Mouse (Mus musculus): ENCODE results near the gene Trub2.
A peak's percentile ranks its signal among the peaks of the same experiment; 100 is the strongest.
"Not testable (repeated sequence)": the region's sequence is repeated elsewhere in the genome, so short reads cannot be mapped to it uniquely, and the experiment has no call there.

Trub2 gene

GRCm38 (mm10) chr2:29787937-29788681, at the start of gene Trub2:
Trub2 (minus strand) TSS chr2:29788502.
- DNase-seq: peak; percentile 92

GRCm38 (mm10) chr2:29835391-29835899, 47.1 kb upstream of the Trub2 start:
- DNase-seq: no peak

DNA sequence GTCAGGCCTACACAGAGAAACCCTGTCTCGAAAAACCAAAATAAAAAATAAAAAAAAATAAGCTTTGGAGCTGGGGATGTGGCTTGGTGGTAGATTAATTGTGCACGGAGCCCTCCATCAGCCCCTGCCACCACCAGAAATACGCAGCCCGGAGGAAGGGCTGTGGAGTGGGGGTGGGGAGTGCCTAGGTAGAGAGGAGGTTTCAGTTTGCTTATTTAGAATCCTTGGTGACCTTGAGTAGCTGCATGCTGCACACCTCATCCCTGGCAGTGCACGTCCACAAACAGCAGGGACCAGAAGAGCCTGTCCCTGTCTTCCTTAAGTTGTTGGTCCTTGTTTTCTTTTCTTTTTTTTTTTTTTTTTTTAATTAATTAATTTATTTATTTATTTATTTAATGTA, 45.5 kb upstream of the Trub2 start:
- DNase-seq: no peak

- no peak for DNase-seq
Measured at GRCm38 (mm10) chr2:29831106-29831505, 42.8 kb upstream of the Trub2 start.

- DNase-seq: no peak
Measured at GRCm38 (mm10) chr2:29827709-29828024, 39.4 kb upstream of the Trub2 start.

DNA sequence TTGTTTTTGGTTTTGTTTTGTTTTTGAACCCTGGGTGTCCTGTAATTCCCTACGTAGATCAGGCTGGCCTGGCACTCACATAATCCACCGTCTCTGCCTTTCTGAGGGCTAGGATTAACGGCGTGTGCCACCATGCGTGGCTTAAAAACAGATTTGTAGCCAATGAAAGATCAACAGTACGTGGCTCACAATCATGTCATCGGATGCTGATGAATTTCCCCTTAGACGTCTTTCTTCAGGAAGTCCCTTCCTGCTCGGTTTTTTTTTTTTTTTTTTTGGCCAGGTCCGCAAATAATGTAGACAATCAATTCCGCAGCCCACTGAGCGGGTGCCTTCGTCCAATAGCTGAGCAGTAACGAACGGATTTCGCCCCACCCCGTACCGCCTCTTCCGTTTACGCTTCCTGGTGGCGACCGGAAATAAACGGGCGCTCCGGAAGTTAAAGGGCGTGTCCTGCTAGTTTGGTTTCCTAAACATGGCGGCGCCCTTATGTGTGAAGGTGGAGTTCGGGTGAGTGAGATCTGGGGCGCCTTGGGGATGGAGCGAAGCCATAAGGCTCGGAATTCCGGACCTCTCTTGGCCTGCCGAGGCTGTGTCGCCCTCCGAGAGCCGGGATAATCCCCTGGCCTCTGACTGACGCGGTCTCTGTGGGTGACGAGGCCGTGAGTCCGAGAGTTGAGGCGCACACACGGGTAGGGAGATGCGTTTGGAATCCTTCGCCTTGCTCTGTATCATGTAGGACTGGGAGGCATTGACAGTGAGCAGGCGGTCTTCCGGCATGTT, 38.8 kb upstream of the Trub2 start:
- peak; percentile 93 to 96 for DNase-seq

GRCm38 (mm10) chr2:29826318-29826925, 38.1 kb upstream of the Trub2 start:
- DNase-seq: no peak

GRCm38 (mm10) chr2:29820025-29820817, 31.9 kb upstream of the Trub2 start, which contains the start of gene Urm1:
Urm1 (plus strand) TSS chr2:29820075.
- peak; percentile 72 to 80 for DNase-seq

DNA sequence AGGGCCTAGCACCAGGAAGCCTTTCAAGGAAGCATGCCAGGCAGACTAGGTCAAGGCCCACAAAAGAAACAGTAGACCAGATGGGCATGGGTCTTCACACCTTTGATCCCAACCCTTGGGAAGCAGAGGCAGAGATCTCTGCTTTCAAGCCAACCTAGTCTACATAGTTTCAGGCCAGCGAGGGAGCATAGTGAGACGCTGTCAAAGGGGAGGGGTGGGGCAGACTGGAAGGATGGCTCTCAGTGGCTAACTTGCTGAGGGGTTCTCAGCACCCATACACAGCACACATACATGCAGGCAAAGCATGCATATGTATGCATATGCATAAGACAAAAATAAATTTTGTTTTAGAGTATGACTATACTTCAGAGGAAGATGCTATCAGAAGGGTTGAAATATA, 31.1 kb upstream of the Trub2 start:
- DNase-seq: no peak

- peak; percentile 93 for DNase-seq
Measured at GRCm38 (mm10) chr2:29817426-29818232, 29.3 kb upstream of the Trub2 start.

- DNase-seq: no peak
Measured at GRCm38 (mm10) chr2:29815678-29816371, 27.5 kb upstream of the Trub2 start.

DNA sequence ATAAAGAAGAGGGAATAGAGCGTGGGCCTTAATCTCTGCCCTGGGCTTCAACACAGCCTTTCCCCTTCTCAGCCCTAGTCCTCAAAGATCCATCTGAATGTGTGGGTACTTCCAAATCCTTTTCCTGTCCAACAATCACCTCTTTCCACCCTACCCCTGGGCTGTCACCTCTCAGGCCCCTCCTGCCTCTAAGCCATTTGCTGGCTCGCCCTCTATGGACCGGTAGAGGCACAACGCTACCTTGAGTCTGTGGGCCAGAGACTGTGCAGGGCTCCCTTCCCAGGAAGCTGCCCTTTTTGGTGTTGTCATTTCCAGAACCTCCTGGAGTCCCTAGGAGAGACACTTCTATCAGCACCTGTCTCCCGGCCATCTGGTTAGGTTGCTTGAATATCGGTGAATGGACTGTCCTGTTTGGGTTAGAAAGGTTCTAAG, 15.1 kb upstream of the Trub2 start:
- DNase-seq: peak; percentile 50 to 71

- DNase-seq: no peak
Measured at GRCm38 (mm10) chr2:29802827-29803201, 14.5 kb upstream of the Trub2 start.

- peak; percentile 97 to 99 for DNase-seq
Measured at GRCm38 (mm10) chr2:29802075-29802826, 13.9 kb upstream of the Trub2 start, which contains the start of gene Slc27a4. Slc27a4 (plus strand) TSS chr2:29802634.

DNA sequence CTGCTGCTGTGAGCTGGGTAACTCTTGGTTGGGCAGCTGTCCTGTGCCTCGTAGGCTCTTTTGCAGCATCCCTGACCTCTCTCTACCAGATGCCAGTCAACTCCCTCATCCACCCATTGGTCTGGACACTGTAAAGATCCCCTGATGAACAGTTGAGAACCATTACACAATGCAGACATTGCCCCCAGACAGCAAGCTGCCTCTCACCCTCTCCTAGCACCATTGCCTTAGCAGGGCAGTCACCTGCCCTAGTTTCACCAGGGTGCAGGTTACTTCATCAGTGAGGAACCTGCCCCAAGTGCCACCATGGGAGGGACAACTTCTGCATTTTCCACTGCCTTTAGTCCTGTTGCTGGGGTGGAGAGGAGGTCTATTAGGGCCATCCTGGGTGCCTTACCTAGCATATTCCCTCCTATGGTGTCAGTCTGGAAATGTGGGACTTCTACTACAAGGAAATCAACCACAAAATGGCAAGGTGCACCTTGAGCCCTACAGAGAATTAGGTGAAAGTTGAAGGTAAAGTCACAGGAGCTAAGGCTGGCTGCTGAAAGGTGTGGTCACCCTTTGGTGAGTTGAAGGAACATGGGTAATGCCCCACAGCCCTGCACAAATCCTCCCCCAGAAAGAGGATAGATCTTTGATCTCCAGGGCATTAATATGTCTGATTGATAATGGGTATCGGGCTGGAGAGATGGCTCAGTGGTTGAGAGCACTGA, 4.6 kb upstream of the Trub2 start:
- no peak for DNase-seq

DNA sequence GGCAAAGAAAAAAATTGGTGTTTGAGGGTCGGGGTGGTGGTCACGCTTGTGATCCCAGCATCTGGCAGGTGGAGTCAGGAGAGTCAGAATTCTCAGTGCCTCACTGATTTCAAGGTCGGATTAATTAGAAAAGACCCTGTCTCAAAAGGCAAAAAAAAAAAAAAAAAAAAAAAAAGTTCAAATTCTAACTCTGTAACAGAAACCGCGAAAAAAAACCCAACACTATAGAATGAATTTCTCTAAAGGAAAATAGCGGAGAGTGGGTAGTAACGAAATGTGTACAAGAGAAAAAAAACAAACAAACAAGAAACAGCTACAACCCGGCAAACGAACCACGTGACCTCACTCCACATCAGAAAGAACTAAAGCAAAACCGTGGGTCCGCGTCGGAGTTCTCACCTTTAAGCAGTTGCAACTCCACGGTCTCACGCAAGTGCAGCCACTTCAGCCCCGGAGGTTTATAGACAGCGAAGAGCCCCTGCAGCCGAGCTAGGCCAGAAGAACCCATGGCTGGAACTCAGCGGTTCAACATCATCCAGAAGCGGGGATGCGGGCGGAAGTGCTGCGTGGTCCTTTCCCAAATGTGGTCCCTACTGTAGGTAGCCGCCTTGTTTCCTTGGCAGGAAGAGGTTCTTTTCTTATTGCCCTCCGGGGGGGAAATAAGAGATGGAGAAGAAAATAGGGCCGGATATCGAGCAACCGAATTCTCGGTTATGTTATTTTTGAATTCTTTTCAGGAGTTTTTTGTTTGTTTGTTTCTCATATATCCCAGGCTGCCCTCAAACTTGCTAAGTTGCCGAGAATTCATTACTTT, 991 bp downstream of the Trub2 start, which contains the start of gene Coq4:
Gene Coq4 (plus strand): TSS at position 390 of the 814 bp plus-strand sequence.
- DNase-seq: peak; percentile 89 to 92

- no peak for DNase-seq
Measured at GRCm38 (mm10) chr2:29784290-29784689, 4.0 kb downstream of the Trub2 start.

GRCm38 (mm10) chr2:29781256-29781655, 7.0 kb downstream of the Trub2 start:
- DNase-seq: not testable (repeated sequence)

DNA sequence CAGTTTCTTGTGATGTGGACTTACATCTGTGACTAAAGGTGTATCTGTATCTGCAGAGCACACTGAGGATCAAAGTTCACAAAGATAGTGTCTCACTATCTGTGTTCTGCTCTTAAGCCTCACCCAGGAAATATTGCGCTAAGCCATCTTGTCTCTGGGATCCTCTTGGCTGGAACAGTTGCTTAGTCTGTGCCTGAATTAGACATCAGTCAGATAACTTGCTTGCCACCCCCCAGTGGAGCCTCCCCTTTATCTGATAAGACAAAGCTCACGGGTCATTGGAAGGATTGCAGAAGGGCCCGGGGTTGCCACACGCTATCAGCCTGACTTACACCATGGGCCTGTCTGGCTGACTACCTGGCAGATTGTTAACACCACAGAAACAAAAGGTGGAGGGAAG, 15.0 kb downstream of the Trub2 start:
- no peak for DNase-seq
